Mouse (Mus musculus) limb, embryonic 11.5 days (tissue): ENCODE results near the gene Dst. TPM values are rescaled to one million over a fixed set of nuclear protein-coding genes. Genes with fewer than 3 reads are reported as not detected.

Source experiments
- ATAC-seq: fragments of 200-750 bp; cut with Nextera tagmentation; 2 replicates; pipeline ENCODE4 v1.8.0; 2017; ENCODE audit warnings: low read depth; ENCODE audit not compliant: insufficient number of reproducible peaks, low FRiP score, low TSS enrichment
- DNase-seq: peaks from one replicate; pipeline ENCODE4 v3.0.0-alpha.2; 2015; ENCODE audit warnings: low spot score
- H3K27ac ChIP-seq: fragments of 300-500 bp; sonication (generic); replicated peaks from 2 replicates; pipeline ENCODE4 v1.5.1; 2014; ENCODE audit warnings: low read depth, mild to moderate bottlenecking, low read length
- H3K27me3 ChIP-seq: fragments of 300-500 bp; sonication (generic); 2 replicates; pipeline ENCODE4 v1.6.1; 2014; ENCODE audit warnings: mild to moderate bottlenecking, low read length, mixed read lengths; ENCODE audit not compliant: control insufficient read depth, insufficient read depth
- H3K36me3 ChIP-seq: fragments of 300-500 bp; sonication (generic); 2 replicates; pipeline ENCODE4 v1.6.1; 2014; ENCODE audit warnings: mild to moderate bottlenecking, low read length, moderate library complexity, mixed read lengths; ENCODE audit not compliant: control insufficient read depth, insufficient read depth
- H3K4me1 ChIP-seq: fragments of 300-500 bp; sonication (generic); 2 replicates; pipeline ENCODE4 v1.6.1; 2014; ENCODE audit warnings: low read length, mixed read lengths; ENCODE audit not compliant: control insufficient read depth, insufficient read depth
- H3K4me2 ChIP-seq: fragments of 300-500 bp; sonication (generic); 2 replicates; pipeline ENCODE4 v1.6.1; 2014; ENCODE audit warnings: low read depth, mild to moderate bottlenecking, moderate library complexity; ENCODE audit not compliant: severe bottlenecking
- H3K4me3 ChIP-seq: fragments of 300-500 bp; sonication (generic); 2 replicates; pipeline ENCODE4 v1.5.1; 2014; ENCODE audit warnings: low read depth, low read length
- H3K9ac ChIP-seq: fragments of 300-500 bp; sonication (generic); 2 replicates; pipeline ENCODE4 v1.6.1; 2014; ENCODE audit warnings: mild to moderate bottlenecking, low read length
- H3K9me3 ChIP-seq: fragments of 300-500 bp; sonication (generic); 2 replicates; pipeline ENCODE4 v1.6.1; 2016; ENCODE audit warnings: low read length; ENCODE audit not compliant: control insufficient read depth
- WGBS: fragments of 180-500 bp; shearing (Covaris S2); extraction: QIAGEN DNeasy Blood & Tissue Kit; methylation state at CpG from one replicate; pipeline ENCODE4 v1.1.7; 2014; 5-methylcytosine and 5-hydroxymethylcytosine counted together
- polyA plus RNA-seq: library from polyadenylated mRNA; unstranded; fragments of >200 nt; fragmentation: Nextera tagmentation; extraction: Ambion mirVana; gene quantifications from 2 replicates; pipeline ENCODE4 v1.2.1, GENCODE M21; 2014

Gene Dst
- polyA plus RNA-seq, 1 experiment from 2014 or later: 14.7 TPM

GRCm38 (mm10) chr1:33907421-33908190, 419 bp upstream of the Dst start, which contains the start of gene Bend6:
TSS of gene Bend6 (minus strand) at chr1:33907816.
- H3K36me3 ChIP-seq: no peaks in the 10 kb centered on the region
- H3K4me1 ChIP-seq: no peaks in the 10 kb centered on the region
- WGBS: under 1% methylated on average over 71 of the region's 110 CpGs
- ATAC-seq: peak; percentile 84
- H3K9ac ChIP-seq: peak within 1 kb of the TSS; percentile 60
- peak within 1 kb of the TSS; percentile 52 for H3K4me3 ChIP-seq
- DNase-seq: peak; percentile 79
- H3K27ac ChIP-seq: no peak within 1 kb of the TSS
- H3K4me2 ChIP-seq: peak within 1 kb of the TSS; percentile 97
- no peaks in the 10 kb centered on the region for H3K9me3 ChIP-seq
- H3K27me3 ChIP-seq: peaks cover 18% of the 10 kb centered on the region

GRCm38 (mm10) chr1:33911589-33911988, 3.6 kb downstream of the Dst start:
- Histone ChIP-seq H3K9me3 (no peaks in the 10 kb centered on the region), H3K4me1 (no peaks in the 10 kb centered on the region), H3K4me3 (no peak overlapping the region), H3K27ac (no peak overlapping the region), H3K9ac (no peak overlapping the region), H3K4me2 (no peak overlapping the region), H3K27me3 (peaks cover 12% of the 10 kb centered on the region), H3K36me3 (no peaks in the 10 kb centered on the region)
- no peak for DNase-seq
- ATAC-seq: no peak
- 77% methylated on average over 8 of the region's 8 CpGs for WGBS

DNA sequence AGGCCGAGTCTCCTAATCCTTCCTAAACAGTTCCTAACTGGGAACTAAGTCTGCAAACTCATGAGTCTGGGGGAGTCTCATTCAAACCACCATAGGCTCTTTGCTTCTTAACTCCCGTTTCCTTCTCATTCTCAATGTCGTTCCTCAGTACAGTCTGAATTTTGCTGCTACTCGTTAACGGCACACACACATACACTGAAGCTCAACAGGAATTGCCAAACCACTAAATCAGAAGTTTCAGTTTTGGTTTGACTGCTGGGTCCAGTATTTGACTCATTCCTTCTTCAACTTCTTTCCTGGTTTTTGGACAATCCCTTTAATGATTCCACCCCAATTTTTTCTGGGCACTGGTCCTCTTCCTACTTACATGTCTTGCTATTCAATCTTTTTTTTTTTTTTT, 8.5 kb downstream of the Dst start:
- no peaks in the 10 kb centered on the region for H3K9me3 ChIP-seq
- H3K4me1 ChIP-seq: no peaks in the 10 kb centered on the region
- no peak overlapping the region for H3K9ac ChIP-seq
- whole genome bisulfite sequencing: 87% methylated on average over 5 of the region's 5 CpGs
- no peaks in the 10 kb centered on the region for H3K36me3 ChIP-seq
- no peaks in the 10 kb centered on the region for H3K27me3 ChIP-seq
- no peak overlapping the region for H3K4me3 ChIP-seq
- H3K4me2 ChIP-seq: no peak overlapping the region
- ATAC-seq (no peak), DNase-seq (no peak)
- H3K27ac ChIP-seq: no peak overlapping the region

DNA sequence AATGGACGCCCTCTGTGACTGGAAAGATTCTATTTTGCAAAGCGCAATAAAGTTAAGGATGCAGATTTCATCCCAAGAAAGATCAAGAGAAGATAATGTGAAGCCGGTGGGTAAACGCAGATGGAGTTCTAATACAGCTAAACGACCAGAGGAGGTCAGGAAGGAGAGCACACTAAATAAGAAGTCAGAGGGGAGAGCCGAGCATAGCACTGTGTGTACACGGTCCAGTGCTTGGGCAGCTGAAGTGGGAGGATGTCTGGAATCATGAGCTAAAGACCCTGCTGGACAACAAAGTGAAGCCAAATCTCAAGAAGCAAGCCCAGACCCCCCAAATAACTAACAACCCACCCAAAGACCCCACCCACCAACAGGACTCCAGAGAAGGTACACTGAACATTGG, 14.9 kb downstream of the Dst start:
- no peaks in the 10 kb centered on the region for H3K27me3 ChIP-seq
- H3K27ac ChIP-seq: no peak overlapping the region
- no peaks in the 10 kb centered on the region for H3K36me3 ChIP-seq
- H3K4me2 ChIP-seq: no peak overlapping the region
- H3K9me3 ChIP-seq: no peaks in the 10 kb centered on the region
- no peak overlapping the region for H3K9ac ChIP-seq
- ATAC-seq: no peak
- WGBS: 77% methylated on average over 7 of the region's 7 CpGs
- DNase-seq: no peak
- no peak overlapping the region for H3K4me3 ChIP-seq
- no peaks in the 10 kb centered on the region for H3K4me1 ChIP-seq

- H3K4me1 ChIP-seq: no peaks in the 10 kb centered on the region
- WGBS: 56% methylated on average over 3 of the region's 3 CpGs
- H3K9me3 ChIP-seq: no peaks in the 10 kb centered on the region
- no peak overlapping the region for H3K4me2 ChIP-seq
- no peak overlapping the region for H3K4me3 ChIP-seq
- H3K9ac ChIP-seq: no peak overlapping the region
- ATAC-seq (no peak), DNase-seq (no peak)
- no peaks in the 10 kb centered on the region for H3K27me3 ChIP-seq
- H3K27ac ChIP-seq: no peak overlapping the region
- no peaks in the 10 kb centered on the region for H3K36me3 ChIP-seq
Measured at GRCm38 (mm10) chr1:33925283-33925682, 17.3 kb downstream of the Dst start.

- ATAC-seq (no peak), DNase-seq (no peak)
- Histone ChIP-seq H3K27me3 (no peaks in the 10 kb centered on the region), H3K9me3 (no peaks in the 10 kb centered on the region), H3K4me1 (no peaks in the 10 kb centered on the region), H3K27ac (no peak overlapping the region), H3K4me3 (no peak overlapping the region), H3K9ac (no peak overlapping the region), H3K36me3 (no peaks in the 10 kb centered on the region), H3K4me2 (no peak overlapping the region)
- WGBS: 94% methylated on average over 7 of the region's 7 CpGs
Measured at GRCm38 (mm10) chr1:33927466-33927865, 19.4 kb downstream of the Dst start.

DNA sequence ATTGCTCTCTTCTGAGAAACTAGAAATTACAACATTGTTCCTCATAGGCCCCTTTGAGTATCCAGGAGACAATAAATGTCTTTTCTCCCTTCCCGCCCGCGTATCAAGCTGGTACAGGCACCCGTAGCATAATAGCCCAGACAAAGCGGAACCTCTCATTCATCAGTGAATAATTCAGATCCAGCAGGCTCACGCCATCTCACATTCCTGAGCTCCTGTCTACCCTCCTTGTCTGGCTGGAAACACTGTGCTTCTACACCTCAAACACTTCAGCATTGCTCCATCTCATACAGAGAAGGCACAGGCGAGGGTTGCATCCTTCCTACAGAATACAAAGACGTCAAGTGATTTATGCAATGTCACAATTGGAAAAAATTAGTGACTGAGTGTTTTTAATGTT, 23.8 kb downstream of the Dst start:
- H3K4me2 ChIP-seq: no peak overlapping the region
- H3K4me3 ChIP-seq: no peak overlapping the region
- no peaks in the 10 kb centered on the region for H3K4me1 ChIP-seq
- no peak for DNase-seq
- H3K27me3 ChIP-seq: no peaks in the 10 kb centered on the region
- 92% methylated on average over 8 of the region's 8 CpGs for WGBS
- H3K36me3 ChIP-seq: no peaks in the 10 kb centered on the region
- H3K27ac ChIP-seq: no peak overlapping the region
- no peak for ATAC-seq
- no peaks in the 10 kb centered on the region for H3K9me3 ChIP-seq
- no peak overlapping the region for H3K9ac ChIP-seq

DNA sequence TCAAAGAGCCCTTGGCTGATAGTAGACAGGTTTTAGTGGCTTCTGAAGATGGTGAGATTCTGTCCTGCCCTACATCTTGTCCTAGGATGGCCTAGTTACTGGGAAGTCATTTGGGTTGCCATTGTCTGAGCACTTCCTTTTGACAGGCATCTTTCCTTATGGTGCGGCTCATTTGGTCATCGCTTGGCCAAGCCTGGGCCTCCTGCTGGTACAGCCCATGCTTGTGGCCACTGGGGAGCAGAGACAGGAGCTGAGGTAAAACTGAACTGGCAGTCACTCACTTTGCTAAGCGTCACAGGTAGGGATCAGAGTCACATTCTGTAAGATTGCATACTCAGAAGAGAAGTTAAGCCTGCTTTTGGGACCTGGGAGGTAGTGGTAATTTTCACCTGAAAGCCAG, 24.2 kb downstream of the Dst start:
- Histone ChIP-seq H3K9me3 (no peaks in the 10 kb centered on the region), H3K4me3 (no peak overlapping the region), H3K4me2 (no peak overlapping the region), H3K27me3 (no peaks in the 10 kb centered on the region), H3K9ac (no peak overlapping the region), H3K36me3 (no peaks in the 10 kb centered on the region), H3K27ac (no peak overlapping the region), H3K4me1 (no peaks in the 10 kb centered on the region)
- DNase-seq (no peak), ATAC-seq (no peak)
- 92% methylated on average over 3 of the region's 3 CpGs for WGBS
